Mouse (Mus musculus) liver, adult 2 months (tissue): ENCODE results near the gene Ablim2.

ENCODE experiments used
- CTCF ChIP-seq: fragments of 200-500 bp; IDR thresholded peaks from 2 replicates; pipeline ENCODE4 v1.5.1; 2011; ENCODE audit warnings: low read depth, low read length, control low read depth
- POLR2A ChIP-seq: fragments of 200-500 bp; IDR thresholded peaks from 2 replicates; pipeline ENCODE4 v1.6.1; 2011; ENCODE audit warnings: low read length, control low read depth; ENCODE audit not compliant: insufficient read depth; ENCODE audit errors: extremely low read depth

DNA sequence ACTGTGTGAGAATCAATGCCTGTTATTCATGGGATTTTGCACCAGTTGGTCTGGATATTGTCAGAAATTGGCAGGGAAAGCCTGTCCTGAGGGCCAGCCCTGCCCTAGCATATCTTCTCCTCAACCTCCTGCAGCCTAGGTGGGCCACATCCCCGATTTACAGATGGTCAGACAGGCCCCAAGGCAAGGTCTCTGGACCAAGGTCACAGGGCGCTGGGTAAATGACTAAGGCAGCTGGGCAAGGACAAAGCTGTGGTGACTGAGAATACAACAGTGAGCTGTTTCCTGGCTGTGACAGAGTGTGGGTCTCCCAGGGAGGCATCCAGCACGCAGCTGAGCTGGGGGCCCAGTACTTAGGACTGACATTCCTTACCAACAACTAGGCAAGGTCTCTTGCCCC lies 23.4 kb downstream of the Ablim2 start:
- no peak for TF ChIP-seq POLR2A
- TF ChIP-seq CTCF = no peak
